ENCODE assay signal across 7 mouse cellular contexts in genomic region chr6:87042337-87043130, GRCm38 (mm10). TPM values are rescaled to one million over a fixed set of nuclear protein-coding genes. Genes with fewer than 3 reads are reported as not detected.
DNase-seq lines count a peak whose midpoint lies in the region; ATAC-seq lines count a peak whose summit lies in the region.

TSS of gene Gfpt1 (plus strand) at chr6:87042846.

- peak within 1 kb of the TSS; percentile 85 for H3K4me2 ChIP-seq in intestine, embryonic 15.5 days (replicated peaks)

- WGBS in intestine, embryonic 15.5 days: under 1% methylated on average over 68 of the region's 68 CpGs
- WGBS in midbrain, embryonic 10.5 days: under 1% methylated on average over 67 of the region's 68 CpGs

- H3K27me3 ChIP-seq in intestine, embryonic 15.5 days (replicated peaks): no peaks in the 10 kb centered on the region
- H3K27me3 ChIP-seq in midbrain, embryonic 10.5 days (ENCODE audit: low read depth, poor library complexity, severe bottlenecking): no peaks in the 10 kb centered on the region

- peak; percentile 96 to 97 for DNase-seq in adrenal gland, adult 18-20 months (ENCODE audit: low spot score in 2 of 2)
- peak; percentile 98 for DNase-seq in embryo, embryonic 11 days
- peak; percentile 89 to 95 for DNase-seq in gastrocnemius, postnatal 36 days
- DNase-seq in left cerebral cortex, postnatal 25 days (ENCODE audit: low spot score in 2 of 2): peak; percentile 96 to 97
- peak; percentile 92 for DNase-seq in midbrain, embryonic 10.5 days (ENCODE audit: low spot score)
- DNase-seq in right cerebral cortex, postnatal 4 days: peak; percentile 96

- no peaks in the 10 kb centered on the region for H3K9me3 ChIP-seq in intestine, embryonic 15.5 days
- no peaks in the 10 kb centered on the region for H3K9me3 ChIP-seq in midbrain, embryonic 10.5 days (replicated peaks)

- peak within 1 kb of the TSS; percentile 97 for H3K9ac ChIP-seq in intestine, embryonic 15.5 days

- peak within 1 kb of the TSS; percentile 97 for H3K4me3 ChIP-seq in intestine, embryonic 15.5 days (replicated peaks)
- H3K4me3 ChIP-seq in midbrain, embryonic 10.5 days: peak within 1 kb of the TSS; percentile 95

- H3K36me3 ChIP-seq in intestine, embryonic 15.5 days: no peaks in the 10 kb centered on the region
- no peaks in the 10 kb centered on the region for H3K36me3 ChIP-seq in midbrain, embryonic 10.5 days

- peak; percentile 98 for ATAC-seq in intestine, embryonic 15.5 days

- H3K4me1 ChIP-seq in intestine, embryonic 15.5 days (replicated peaks): peaks cover 12% of the 10 kb centered on the region
- H3K4me1 ChIP-seq in midbrain, embryonic 10.5 days: peaks cover 15% of the 10 kb centered on the region

- H3K27ac ChIP-seq in intestine, embryonic 15.5 days: peak within 1 kb of the TSS; percentile 100
- H3K27ac ChIP-seq in midbrain, embryonic 10.5 days (replicated peaks): peak within 1 kb of the TSS; percentile 91

- intact Hi-C loops in gastrocnemius, postnatal 36 days (cut with DNase I): no loop called here
- intact Hi-C loops in left cerebral cortex, postnatal 25 days (cut with DNase I): no loop called here

RNA-seq across cellular contexts. Expression of gene Gfpt1, which starts in this region (rescaled TPM):
- total RNA-seq in adrenal gland, adult 18-20 months (2021): 10 to 100 TPM; 50.0 to 52.9 TPM
- 10 to 100 TPM; 23.7 to 27.7 TPM for total RNA-seq in gastrocnemius, postnatal 36 days (2021)
- polyA plus RNA-seq in intestine, embryonic 15.5 days (2015; fragmentation: Nextera tagmentation; extraction: Ambion mirVana): 22.5 and 23.4 TPM in 2 replicates
- 10 to 100 TPM; 53.6 to 56.9 TPM for total RNA-seq in left cerebral cortex, postnatal 25 days (2021)
- 11.5 and 13.3 TPM in 2 replicates for polyA plus RNA-seq in midbrain, embryonic 10.5 days (2016; fragmentation: Nextera tagmentation; extraction: Ambion mirVana)

Comparison
In these comparisons a context has a peak if more than half of its experiments do, and no peak if none do; other contexts are left out.
1. Peak in every context shown above with its lines: DNase-seq, ATAC-seq, H3K4me3 ChIP-seq and H3K27ac ChIP-seq.